Mouse (Mus musculus): ENCODE results near the gene Rnf150. TPM values are rescaled to one million over a fixed set of nuclear protein-coding genes. Genes with fewer than 3 reads are reported as not detected.
"Not testable (repeated sequence)": the region's sequence is repeated elsewhere in the genome, so short reads cannot be mapped to it uniquely, and the experiment has no call there.

The Rnf150 gene
- polyA plus RNA-seq, 1 experiment, result 2.0 TPM

DNA sequence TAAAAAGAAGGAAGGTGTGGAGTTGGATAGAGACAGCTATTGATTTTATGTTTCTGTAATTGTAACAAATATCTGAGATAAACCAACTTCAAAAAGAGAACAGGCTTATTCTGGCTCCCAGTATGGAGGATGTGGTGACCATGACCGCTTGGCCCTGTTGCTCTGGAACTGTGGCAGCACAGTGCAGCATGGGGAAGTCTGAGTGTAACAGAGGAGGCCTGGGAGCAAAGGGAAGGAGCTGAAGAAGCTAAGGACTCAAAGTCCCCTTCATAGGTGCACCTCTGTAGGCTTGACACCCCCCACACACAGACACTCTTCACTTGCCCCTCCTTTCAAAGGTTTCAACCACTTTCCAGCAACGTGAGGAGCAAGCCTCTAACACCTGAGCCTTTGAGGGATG is 214.2 kb downstream of the Rnf150 start:
- no peaks in the 10 kb centered on the region for H3K27me3 ChIP-seq (ENCODE audit: control insufficient read depth, insufficient read depth, insufficient read length)
- no peak overlapping the region for H3K4me3 ChIP-seq
- H3K36me3 ChIP-seq (ENCODE audit: control insufficient read depth, insufficient read depth), result no peaks in the 10 kb centered on the region
- no peak for TF ChIP-seq TCF12 (IDR thresholded peaks at IDR 0.05; ENCODE audit: insufficient read depth, poor library complexity, severe bottlenecking)
- no peak for TF ChIP-seq REST (IDR thresholded peaks at IDR 0.05; ENCODE audit: insufficient read depth, insufficient read length)
- TF ChIP-seq E2F4 (IDR thresholded peaks at IDR 0.05; ENCODE audit: insufficient read depth), result no peak
- no peak for TF ChIP-seq MYOG (IDR thresholded peaks at IDR 0.05; ENCODE audit: control insufficient read depth in 1 of 3, insufficient read depth in 1 of 3, insufficient read length in 2 of 3, low read depth in 2 of 3)
- no peak for TF ChIP-seq TCF3 (IDR thresholded peaks at IDR 0.05; ENCODE audit: insufficient read length, low read depth)
- TF ChIP-seq USF1 (IDR thresholded peaks at IDR 0.05; ENCODE audit: low read depth), result no peak
- no peak for TF ChIP-seq POLR2AphosphoS2 (IDR thresholded peaks at IDR 0.05; ENCODE audit: insufficient read length, low read depth)
- no peak for TF ChIP-seq SRF (IDR thresholded peaks at IDR 0.05; ENCODE audit: control insufficient read depth, insufficient read length, low read depth)
- TF ChIP-seq MYOD1 (IDR thresholded peaks at IDR 0.05; ENCODE audit: control insufficient read depth in 1 of 3, insufficient read length in 2 of 3, low read depth in 2 of 3), result no peak
- TF ChIP-seq POLR2A (IDR thresholded peaks at IDR 0.05; ENCODE audit: insufficient read length, low read depth), result no peak
- no peak for TF ChIP-seq CEBPB (IDR thresholded peaks at IDR 0.05; ENCODE audit: insufficient read depth, poor library complexity, severe bottlenecking)
- no peak for TF ChIP-seq MAX (IDR thresholded peaks at IDR 0.05; ENCODE audit: low read depth)
- no peaks in the 10 kb centered on the region for H3K79me2 ChIP-seq (ENCODE audit: control insufficient read depth, insufficient read depth)
- H3K4me2 ChIP-seq (ENCODE audit: low read depth), result no peak overlapping the region
- no peak overlapping the region for H3ac ChIP-seq (ENCODE audit: control insufficient read depth, insufficient read length)

DNA sequence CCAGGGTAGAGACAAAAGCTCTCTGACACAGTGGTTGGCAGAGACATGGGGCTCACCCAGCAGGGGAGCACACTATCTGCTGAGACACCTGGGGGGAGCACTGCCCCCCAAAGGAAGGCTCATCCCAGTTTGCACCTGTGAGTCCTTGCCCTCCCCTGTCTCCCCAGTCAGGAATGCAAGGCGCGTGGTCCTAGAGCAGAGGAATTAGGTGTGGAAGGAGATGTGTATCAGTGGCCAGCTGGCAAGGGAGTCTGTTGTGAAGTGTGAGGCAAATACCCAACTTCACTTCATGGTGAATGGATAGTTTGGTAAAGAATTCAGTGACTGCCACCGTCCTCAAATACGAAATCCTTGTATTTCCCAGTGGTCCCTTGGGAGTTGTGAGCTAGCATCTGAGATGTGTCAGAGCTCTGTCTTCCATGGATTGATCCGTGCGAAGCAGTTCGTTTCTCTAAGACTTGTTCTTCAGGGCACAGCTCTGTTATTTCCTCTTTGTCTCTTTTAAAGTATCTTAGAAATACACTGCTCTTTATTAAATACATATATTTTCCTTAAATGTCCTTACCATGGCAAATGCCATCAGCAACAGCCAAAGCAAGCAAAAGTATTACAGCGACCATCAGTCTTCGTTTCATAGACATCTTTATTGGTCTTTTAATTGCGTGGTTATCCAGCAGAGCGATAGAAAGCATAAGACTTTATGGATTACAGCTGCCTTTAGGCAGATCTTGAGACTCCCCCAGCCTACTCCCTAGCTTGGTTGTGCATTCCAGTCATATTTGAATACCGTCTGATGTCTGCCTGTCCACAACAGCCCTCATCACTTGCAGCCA is 215.8 kb downstream of the Rnf150 start:
- Histone ChIP-seq H3ac (ENCODE audit: control insufficient read depth, insufficient read length) (no peak overlapping the region), H3K4me2 (ENCODE audit: low read depth) (no peak overlapping the region), H3K79me2 (ENCODE audit: control insufficient read depth, insufficient read depth) (no peaks in the 10 kb centered on the region), H3K4me3 (no peak overlapping the region), H3K36me3 (ENCODE audit: control insufficient read depth, insufficient read depth) (no peaks in the 10 kb centered on the region), H3K27me3 (ENCODE audit: control insufficient read depth, insufficient read depth, insufficient read length) (no peaks in the 10 kb centered on the region)
- TF ChIP-seq CEBPB (IDR thresholded peaks at IDR 0.05; ENCODE audit: insufficient read depth, poor library complexity, severe bottlenecking) (no peak), POLR2A (IDR thresholded peaks at IDR 0.05; ENCODE audit: insufficient read length, low read depth) (no peak), REST (IDR thresholded peaks at IDR 0.05; ENCODE audit: insufficient read depth, insufficient read length) (no peak), SRF (IDR thresholded peaks at IDR 0.05; ENCODE audit: control insufficient read depth, insufficient read length, low read depth) (no peak), MAX (IDR thresholded peaks at IDR 0.05; ENCODE audit: low read depth) (no peak), USF1 (IDR thresholded peaks at IDR 0.05; ENCODE audit: low read depth) (no peak), TCF3 (IDR thresholded peaks at IDR 0.05; ENCODE audit: insufficient read length, low read depth) (no peak), MYOD1 (IDR thresholded peaks at IDR 0.05; ENCODE audit: control insufficient read depth in 1 of 3, insufficient read length in 2 of 3, low read depth in 2 of 3) (no peak), MYOG (IDR thresholded peaks at IDR 0.05; ENCODE audit: control insufficient read depth in 1 of 3, insufficient read depth in 1 of 3, insufficient read length in 2 of 3, low read depth in 2 of 3) (no peak), E2F4 (IDR thresholded peaks at IDR 0.05; ENCODE audit: insufficient read depth) (no peak), TCF12 (IDR thresholded peaks at IDR 0.05; ENCODE audit: insufficient read depth, poor library complexity, severe bottlenecking) (no peak), POLR2AphosphoS2 (IDR thresholded peaks at IDR 0.05; ENCODE audit: insufficient read length, low read depth) (no peak)

DNA sequence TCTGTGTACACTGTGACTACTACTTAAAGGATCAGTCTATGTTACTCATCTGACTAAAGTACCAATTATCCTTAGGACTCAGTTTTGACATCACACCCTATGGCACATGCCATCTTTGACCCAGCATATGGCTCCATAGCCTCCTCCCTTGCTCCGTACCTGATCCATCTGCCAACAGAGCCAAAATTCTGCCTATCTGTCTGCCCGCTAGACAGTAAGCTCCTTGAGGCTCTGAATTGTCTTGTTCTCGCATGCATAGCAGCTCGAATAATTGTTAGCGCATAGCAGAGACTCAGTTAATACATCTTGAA is 216.3 kb downstream of the Rnf150 start:
- TF ChIP-seq POLR2AphosphoS2 (IDR thresholded peaks at IDR 0.05; ENCODE audit: insufficient read length, low read depth) (no peak), TCF3 (IDR thresholded peaks at IDR 0.05; ENCODE audit: insufficient read length, low read depth) (no peak), USF1 (IDR thresholded peaks at IDR 0.05; ENCODE audit: low read depth) (no peak), SRF (IDR thresholded peaks at IDR 0.05; ENCODE audit: control insufficient read depth, insufficient read length, low read depth) (no peak), CEBPB (IDR thresholded peaks at IDR 0.05; ENCODE audit: insufficient read depth, poor library complexity, severe bottlenecking) (no peak), REST (IDR thresholded peaks at IDR 0.05; ENCODE audit: insufficient read depth, insufficient read length) (no peak), MAX (IDR thresholded peaks at IDR 0.05; ENCODE audit: low read depth) (no peak), POLR2A (IDR thresholded peaks at IDR 0.05; ENCODE audit: insufficient read length, low read depth) (no peak), MYOD1 (IDR thresholded peaks at IDR 0.05; ENCODE audit: control insufficient read depth in 1 of 3, insufficient read length in 2 of 3, low read depth in 2 of 3) (no peak), E2F4 (IDR thresholded peaks at IDR 0.05; ENCODE audit: insufficient read depth) (no peak), MYOG (IDR thresholded peaks at IDR 0.05; ENCODE audit: control insufficient read depth in 1 of 3, insufficient read depth in 1 of 3, insufficient read length in 2 of 3, low read depth in 2 of 3) (no peak), TCF12 (IDR thresholded peaks at IDR 0.05; ENCODE audit: insufficient read depth, poor library complexity, severe bottlenecking) (no peak)
- Histone ChIP-seq H3K4me2 (ENCODE audit: low read depth) (no peak overlapping the region), H3ac (ENCODE audit: control insufficient read depth, insufficient read length) (no peak overlapping the region), H3K79me2 (ENCODE audit: control insufficient read depth, insufficient read depth) (no peaks in the 10 kb centered on the region), H3K36me3 (ENCODE audit: control insufficient read depth, insufficient read depth) (no peaks in the 10 kb centered on the region), H3K4me3 (no peak overlapping the region), H3K27me3 (ENCODE audit: control insufficient read depth, insufficient read depth, insufficient read length) (no peaks in the 10 kb centered on the region)

DNA sequence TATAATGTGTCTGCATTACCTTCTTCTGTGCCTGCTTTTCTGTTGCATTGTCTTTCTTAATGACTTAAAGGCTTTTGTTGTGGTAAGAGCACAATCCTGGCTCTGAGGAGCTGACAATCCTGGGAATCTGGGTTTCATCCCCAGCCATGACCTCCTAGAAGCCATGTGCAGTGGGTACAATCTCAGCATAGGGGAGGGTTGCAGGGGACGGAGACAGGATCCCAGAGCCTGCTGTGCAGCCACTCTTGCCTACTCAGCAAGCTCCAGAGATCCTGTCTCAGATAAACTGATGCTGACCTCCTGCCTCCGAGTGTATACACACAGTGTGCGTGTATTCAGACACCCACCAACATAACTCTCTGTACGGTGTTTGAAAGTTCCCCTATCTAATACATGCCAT is 218.1 kb downstream of the Rnf150 start:
- Histone ChIP-seq H3K27me3 (ENCODE audit: control insufficient read depth, insufficient read depth, insufficient read length) (no peaks in the 10 kb centered on the region), H3ac (ENCODE audit: control insufficient read depth, insufficient read length) (no peak overlapping the region), H3K79me2 (ENCODE audit: control insufficient read depth, insufficient read depth) (no peaks in the 10 kb centered on the region), H3K36me3 (ENCODE audit: control insufficient read depth, insufficient read depth) (no peaks in the 10 kb centered on the region), H3K4me3 (no peak overlapping the region), H3K4me2 (ENCODE audit: low read depth) (no peak overlapping the region)
- no peak for TF ChIP-seq MYOD1 (IDR thresholded peaks at IDR 0.05; ENCODE audit: control insufficient read depth in 1 of 3, insufficient read length in 2 of 3, low read depth in 2 of 3)
- TF ChIP-seq E2F4 (IDR thresholded peaks at IDR 0.05; ENCODE audit: insufficient read depth), result no peak
- no peak for TF ChIP-seq SRF (IDR thresholded peaks at IDR 0.05; ENCODE audit: control insufficient read depth, insufficient read length, low read depth)
- TF ChIP-seq POLR2AphosphoS2 (IDR thresholded peaks at IDR 0.05; ENCODE audit: insufficient read length, low read depth), result no peak
- no peak for TF ChIP-seq TCF12 (IDR thresholded peaks at IDR 0.05; ENCODE audit: insufficient read depth, poor library complexity, severe bottlenecking)
- TF ChIP-seq TCF3 (IDR thresholded peaks at IDR 0.05; ENCODE audit: insufficient read length, low read depth), result no peak
- no peak for TF ChIP-seq REST (IDR thresholded peaks at IDR 0.05; ENCODE audit: insufficient read depth, insufficient read length)
- no peak for TF ChIP-seq CEBPB (IDR thresholded peaks at IDR 0.05; ENCODE audit: insufficient read depth, poor library complexity, severe bottlenecking)
- TF ChIP-seq MAX (IDR thresholded peaks at IDR 0.05; ENCODE audit: low read depth), result no peak
- TF ChIP-seq MYOG (IDR thresholded peaks at IDR 0.05; ENCODE audit: control insufficient read depth in 1 of 3, insufficient read depth in 1 of 3, insufficient read length in 2 of 3, low read depth in 2 of 3), result no peak
- TF ChIP-seq POLR2A (IDR thresholded peaks at IDR 0.05; ENCODE audit: insufficient read length, low read depth), result no peak

DNA sequence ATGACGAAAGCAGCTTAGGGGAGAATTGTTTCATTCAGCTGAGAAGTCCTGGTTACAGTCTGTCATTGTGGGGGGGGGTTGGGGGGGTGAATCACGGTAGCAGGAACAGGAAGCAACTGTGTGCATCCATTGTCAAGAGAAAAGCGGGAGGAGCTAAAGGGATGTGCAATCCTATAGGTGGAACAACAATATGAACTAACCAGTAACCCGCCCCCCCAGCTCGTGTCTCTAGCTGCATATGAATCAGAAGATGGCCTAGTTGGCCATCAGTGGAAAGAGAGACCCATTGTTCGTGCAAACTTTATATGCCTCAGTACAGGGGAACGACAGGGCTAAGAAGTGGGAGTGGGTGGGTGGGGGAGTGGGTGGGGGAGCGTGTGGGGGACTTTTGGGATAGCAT is 218.7 kb downstream of the Rnf150 start:
- not testable (repeated sequence) for H3K36me3 ChIP-seq (ENCODE audit: control insufficient read depth, insufficient read depth); H3K79me2 ChIP-seq (ENCODE audit: control insufficient read depth, insufficient read depth); H3K27me3 ChIP-seq (ENCODE audit: control insufficient read depth, insufficient read depth, insufficient read length); H3ac ChIP-seq (ENCODE audit: control insufficient read depth, insufficient read length); H3K4me3 ChIP-seq; H3K4me2 ChIP-seq (ENCODE audit: low read depth)

Data from myocyte (in vitro differentiated cells).